Mouse (Mus musculus): ENCODE data around the gene Tsga8. TPM values are rescaled to one million over a fixed set of nuclear protein-coding genes. Genes with fewer than 3 reads are reported as not detected.

The Tsga8 gene
- not detected for total RNA-seq (2021)
- long read RNA-seq, experiment 1 = 0 reads
- long read RNA-seq, experiment 2 = 0 reads

DNA sequence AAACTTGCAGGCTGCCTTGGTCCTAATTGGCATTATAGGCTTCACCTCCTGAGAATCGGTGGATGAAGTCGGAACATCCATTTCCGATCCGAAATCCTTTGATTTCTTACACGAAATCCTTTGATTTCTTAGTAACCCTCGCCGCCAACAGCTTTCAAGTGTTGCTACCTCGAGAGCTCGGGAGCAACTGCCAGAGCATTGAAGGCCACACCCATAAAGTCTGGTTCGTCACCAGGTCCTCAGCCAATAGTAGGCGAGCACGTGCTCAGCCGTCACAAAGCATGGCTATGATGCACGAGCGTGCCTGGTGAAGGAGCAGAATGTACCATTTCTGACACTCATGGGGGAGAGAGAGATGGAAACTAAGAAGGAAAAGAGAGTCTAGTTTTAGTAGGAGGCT lies at the start of gene Tsga8:
TSS of gene Tsga8 (minus strand) at position 327 of the 400 bp plus-strand sequence.
- intact Hi-C loops (cut with DNase I) = no loop called here
- H3K27ac ChIP-seq = no peak within 1 kb of the TSS
- DNase-seq (ENCODE audit: extremely low spot score in 1 of 2, low spot score in 2 of 2) = no peak
- TF ChIP-seq CTCF (IDR thresholded peaks at IDR 0.05) = no peak
- H3K4me3 ChIP-seq = no peak within 1 kb of the TSS

All from left cerebral cortex, adult 2 months (tissue).